Mouse (Mus musculus): ENCODE measurements at regions not wholly inside any gene's neighbourhood (a gene's known extent, or its start where the extent isn't known, plus 50 kb on each side); places are given as distances from the start of the nearest gene placed in this dataset.
"Not testable (repeated sequence)": the region's sequence is repeated elsewhere in the genome, so short reads cannot be mapped to it uniquely, and the experiment has no call there.

DNA sequence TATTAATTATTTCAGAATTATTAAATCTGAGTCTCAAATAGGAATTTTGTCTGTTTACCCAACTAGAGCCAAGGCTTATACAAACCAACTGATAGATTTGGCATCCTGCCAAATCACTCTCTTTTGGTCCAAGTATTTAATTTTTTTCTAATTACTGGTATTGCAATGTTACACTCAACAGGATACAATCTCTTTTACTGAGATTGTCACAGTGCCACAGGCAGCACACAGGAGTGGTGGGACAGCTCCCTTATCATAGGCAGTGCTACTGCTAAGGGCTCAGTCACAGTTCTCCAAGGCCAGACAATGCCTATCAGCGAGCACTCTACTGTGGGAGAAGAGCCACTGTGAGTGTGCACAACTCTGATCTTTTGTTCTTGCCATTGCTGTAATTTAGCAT is 396.9 kb downstream of the Med10 start:
- no peak for DNase-seq (ENCODE audit: low spot score)

DNA sequence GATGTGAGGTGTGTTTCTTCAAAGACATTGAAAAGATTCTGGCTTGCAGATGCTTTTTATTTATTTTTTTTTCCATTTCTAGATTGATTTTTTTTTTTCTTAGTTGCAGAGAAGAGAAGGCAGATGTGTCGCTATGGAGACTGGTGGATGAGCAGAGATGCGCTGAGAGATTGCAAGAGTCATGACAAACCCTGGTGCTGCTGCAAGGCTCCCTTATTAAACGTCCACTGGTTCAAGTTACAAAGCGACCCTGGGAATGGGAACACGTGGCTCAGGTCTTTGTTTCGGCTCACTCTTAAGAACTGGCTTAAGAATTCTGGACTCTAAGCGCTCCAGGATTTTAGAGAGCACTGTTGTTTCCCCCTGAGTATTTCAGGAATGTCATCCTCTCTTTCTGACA is 403.1 kb downstream of the Med10 start:
- no peak for DNase-seq (ENCODE audit: low spot score)

DNA sequence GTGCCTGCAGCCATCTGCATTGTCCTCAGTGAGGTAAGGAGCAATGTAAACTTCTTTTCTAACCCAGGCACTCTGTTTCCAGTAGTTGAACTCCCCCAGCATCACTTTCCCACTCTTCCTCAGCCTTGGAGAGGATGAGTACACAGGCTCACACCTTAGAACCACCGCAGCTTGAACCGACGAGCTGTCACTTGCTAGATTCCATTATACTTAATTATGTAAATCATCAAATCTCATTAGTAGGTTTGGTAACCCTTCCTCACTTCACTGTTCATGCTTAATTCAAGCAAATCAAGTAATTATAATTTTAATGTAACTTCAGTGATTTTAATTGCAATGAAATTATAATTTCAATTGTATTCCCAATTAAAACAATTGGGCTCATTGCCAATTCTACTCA is 408.0 kb downstream of the Med10 start:
- DNase-seq (ENCODE audit: low spot score): no peak

DNA sequence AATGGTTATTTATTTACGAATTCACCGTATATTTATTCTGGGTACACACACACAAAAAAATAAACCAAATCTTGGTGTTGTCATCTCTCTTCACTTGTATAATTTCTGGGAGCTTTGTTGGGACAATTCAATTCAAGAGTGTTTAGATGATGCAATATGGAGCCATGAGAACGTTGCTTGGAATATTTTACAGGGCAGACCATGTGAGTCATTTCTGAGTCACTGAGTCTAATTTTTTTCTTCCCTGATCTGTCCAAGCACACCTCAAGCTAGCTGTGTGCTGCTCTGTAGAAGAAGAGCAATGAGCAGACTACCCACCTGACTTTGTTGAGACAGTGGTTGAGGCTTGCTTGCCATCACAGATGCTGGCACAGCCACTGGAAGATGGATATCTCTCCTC is 410.8 kb downstream of the Med10 start:
- DNase-seq (ENCODE audit: low spot score): no peak

DNA sequence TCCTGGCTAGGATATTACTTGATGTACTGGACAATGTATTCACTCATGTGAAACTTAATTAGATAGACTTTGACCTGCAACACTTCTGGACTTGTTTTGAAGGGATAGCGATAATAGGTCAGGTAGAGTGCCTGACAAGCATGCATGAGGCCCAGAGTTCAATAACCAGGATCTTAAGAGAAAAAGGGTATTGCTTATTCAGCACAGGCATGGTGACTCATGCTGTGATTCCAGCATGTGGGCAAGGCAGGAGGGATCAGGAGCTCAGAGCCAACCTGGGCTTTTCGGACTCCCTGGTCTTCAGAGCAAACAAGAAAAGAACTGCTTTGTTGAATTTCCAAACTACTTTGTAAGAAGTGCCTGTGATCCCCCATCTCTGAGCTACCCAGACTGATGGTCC is 411.4 kb downstream of the Med10 start:
- DNase-seq (ENCODE audit: low spot score): no peak

DNA sequence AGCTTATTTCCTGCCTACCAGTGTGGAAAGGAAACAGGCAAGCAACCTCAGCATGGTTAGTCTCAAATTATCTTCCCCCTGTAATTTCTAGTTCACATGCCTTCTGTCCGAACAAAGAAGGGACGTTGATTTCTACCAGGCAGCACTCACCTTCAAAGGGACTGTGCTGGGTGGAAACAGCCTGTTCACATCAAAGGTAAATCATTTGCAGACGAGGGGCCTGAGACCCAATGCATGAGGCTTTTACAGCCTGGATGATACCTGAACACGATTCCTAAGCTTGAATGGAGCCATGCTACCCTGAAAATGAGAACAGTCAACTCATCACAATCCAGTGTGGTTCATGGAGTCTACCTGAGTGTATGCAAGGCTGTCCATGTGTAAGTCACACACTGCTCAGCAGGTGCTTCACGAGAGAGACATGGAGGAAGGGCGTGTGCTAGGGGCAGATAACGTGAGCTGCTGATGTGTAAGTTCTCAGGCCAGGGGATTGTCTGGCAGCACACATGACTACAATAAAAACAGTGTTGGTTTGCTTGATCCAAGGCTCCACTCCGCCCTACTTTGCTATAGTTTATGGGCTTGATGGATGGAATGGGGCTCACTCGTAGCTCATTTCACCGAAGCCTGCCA is 411.9 kb downstream of the Med10 start:
- no peak for DNase-seq (ENCODE audit: low spot score)

DNA sequence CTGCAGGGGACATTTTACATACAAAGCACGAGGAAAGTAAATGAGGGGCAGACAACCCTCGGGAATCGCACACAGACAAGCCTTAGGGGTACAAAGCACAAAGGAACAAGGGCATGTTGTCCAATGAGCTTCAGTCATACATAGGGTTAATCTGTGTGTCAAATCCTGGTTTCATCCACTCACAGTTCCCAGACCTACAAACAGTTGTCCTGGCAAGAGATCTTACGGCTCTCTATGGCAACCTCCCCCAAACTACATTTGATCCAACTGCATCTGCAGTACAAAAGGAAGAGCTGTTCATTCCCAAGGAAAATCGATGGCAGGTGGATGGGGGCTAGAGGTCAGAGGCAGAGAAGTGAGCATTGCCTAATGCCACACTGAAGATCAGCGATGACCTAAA is 413.9 kb downstream of the Med10 start:
- DNase-seq (ENCODE audit: low spot score): no peak

DNA sequence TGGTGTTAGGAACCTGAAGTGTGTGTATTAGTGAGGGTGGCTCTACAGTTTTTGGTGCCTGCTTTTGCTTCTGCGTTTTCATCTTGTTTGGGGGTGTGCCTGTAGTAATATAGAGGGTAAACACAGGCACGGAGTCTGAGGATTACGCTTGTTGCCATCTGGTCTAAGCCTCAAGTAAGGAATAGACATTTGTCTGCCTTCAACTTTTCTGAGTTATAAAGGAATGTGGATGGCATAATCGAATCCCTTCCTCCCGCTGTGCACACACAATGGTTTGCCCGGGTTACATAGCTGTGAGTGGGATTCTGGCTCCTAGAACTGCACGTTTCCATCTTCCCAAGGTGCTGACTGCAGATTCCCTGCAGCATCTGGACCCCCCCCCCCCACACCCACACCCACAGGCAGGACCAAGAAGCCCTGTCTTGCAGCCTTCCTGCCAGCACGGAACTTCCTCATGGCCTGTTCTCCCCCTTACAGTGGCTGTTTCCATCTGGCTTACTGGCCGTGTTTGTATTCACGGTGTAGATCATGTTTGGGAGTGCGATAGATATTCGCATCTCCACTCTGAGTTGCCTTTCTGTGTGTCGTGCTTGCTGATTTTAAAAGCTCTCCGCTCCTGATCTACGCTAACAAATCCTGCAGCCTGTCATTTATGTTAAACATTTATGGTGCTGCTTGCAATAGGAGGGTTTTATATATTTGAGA is 415.4 kb downstream of the Med10 start:
- no peak for DNase-seq (ENCODE audit: low spot score)

DNA sequence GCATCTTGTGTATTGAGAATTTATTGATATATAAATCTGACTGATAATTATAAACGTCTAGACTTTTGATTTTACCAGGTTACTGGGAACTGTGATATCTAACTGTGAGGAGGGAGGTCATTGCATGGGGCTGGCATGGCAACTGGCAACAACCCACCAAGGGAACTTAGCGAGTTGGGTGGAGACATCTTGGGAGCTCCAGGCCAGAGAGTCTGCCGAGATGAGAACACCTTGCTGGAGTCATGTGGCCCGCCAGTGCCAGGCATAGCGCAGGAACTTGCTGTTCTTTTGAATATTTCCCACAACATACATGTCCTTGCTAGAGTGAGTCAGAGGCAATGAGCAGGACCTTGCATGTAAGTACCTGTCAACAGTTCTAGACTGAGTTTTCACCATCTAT is 413.9 kb downstream of the Ice1 start:
- no peak for DNase-seq (ENCODE audit: low spot score)

DNA sequence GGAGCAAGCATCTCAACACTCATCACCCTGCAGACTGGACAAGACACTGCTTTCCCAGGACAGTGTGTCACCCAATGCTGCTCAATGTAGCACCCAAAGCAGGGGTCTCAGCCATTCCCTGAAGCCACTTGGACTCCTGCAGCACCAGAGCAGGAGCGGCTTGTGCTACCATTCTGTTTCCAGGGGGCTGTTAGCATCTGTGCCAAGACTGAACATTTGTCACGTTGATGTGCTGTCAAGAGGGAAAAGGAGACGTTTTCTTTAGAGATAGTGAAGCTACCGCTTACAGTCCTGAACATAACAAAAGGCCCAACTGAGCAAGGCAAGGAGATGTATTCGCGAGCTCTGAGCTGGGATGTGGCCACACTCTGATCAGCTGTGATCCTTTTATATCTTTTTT is 410.3 kb downstream of the Ice1 start:
- DNase-seq (ENCODE audit: low spot score): no peak

DNA sequence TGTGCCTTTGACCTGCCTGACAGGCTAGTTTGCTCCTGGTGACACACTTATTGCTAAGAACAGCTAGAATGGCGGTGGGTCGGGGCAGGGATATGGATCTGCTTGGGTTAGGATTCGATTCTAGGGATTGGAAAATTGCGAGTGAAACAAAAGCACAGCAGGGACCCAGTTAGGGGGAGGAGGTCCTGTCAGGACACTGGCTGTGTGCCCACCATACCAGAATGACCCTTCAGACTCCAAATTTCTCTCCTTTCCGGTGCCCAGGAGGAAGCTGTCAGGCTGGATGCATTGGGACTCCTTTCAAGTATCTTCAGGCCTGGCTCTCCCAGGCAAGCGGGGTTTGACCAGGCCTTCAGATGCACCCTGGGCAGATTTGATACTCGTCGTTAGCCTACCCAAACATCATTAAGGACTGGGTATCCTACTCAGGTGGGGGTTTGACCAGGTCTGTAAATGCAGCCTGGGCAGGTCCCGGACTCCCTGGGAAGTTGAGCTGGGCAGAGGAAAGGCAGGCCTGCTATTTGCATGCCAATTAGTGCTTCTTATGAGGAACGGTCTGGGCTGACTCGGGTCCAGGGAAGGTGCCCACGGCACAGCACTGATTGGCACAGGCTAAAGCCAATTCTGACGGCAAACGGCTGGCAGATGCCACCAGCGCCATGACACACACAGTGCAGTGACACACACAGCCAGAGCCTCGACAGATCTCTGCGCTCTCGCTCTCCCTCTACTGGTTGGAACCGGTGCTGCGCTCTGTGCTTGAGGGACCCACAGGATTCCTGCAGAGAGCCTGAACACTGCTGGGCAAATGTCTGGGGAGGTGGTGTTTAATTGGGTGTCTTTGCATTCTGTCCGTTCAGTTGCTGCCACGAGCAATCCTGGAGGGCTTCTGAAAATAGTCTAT is 403.3 kb downstream of the Ice1 start:
- peak; percentile 65 for DNase-seq (ENCODE audit: low spot score)

DNA sequence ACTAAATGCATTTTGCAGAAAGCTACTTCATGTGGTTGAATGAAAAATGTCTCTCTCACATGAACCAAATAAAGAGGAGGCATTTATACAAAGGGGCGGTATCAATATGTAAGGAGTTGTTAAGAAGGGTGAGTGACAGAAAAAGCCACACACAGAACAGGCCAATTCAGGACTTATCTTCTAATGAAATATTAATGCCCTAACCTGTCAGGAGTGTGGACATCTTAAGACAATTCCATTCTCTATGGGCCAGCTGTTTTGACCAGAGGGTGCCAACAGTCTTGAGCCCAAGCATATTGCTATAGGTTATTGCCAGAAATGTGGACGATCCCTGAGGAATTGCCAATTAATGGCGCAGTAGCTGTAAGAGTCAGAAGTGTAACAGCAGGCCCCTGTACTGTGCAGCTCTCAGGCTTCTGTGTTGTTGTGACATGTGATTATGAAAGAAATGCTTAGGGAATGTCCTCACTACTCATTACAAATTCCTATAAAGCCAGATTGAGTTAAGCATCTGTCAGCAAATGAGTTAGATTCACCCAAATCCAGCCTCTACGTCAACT is 393.8 kb downstream of the Ice1 start:
- DNase-seq (ENCODE audit: low spot score): no peak

DNA sequence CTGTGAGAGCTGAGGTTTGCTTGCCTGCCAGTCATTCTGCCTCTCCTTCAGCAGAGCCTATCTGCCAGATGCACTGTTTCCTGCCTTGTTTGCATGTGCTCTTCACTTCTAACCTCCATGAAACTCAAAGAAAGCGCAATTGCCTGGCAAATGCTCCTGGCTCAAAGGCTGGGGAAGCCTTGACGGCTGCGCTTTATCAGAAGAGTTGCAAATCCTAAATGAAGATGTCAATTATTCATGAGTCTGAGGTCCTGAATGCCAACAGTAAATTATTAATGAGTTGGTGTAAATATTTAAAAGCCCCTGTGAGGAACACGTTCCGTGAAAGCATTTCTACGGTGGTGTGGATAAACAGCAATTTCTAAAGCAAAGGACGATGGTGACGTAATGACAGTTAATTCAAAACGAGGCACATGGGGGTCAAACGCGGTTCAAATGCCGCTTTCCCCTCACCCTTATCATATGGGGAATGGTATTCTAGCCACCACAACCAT is 377.4 kb downstream of the Ice1 start:
- DNase-seq (ENCODE audit: low spot score): no peak

DNA sequence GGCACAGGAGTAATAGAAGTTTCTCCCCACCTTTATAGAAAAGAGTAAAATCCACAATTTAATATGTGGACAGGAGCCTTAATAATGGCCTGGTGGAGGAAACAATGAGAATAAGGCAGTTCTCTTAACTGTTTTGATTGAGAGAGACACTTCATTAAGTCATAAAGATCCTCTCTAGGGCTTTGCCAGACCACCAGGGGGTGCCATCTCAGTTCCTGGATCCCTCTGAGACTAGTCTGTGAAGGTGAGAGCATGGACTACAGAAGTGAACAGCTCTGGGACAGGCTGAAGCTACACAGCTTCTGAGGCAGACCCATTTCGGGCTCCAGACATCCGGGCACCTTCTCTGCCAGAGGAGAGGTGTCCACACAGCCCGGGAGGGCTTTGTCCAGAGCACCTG is 373.8 kb downstream of the Ice1 start:
- no peak for DNase-seq (ENCODE audit: low spot score)

DNA sequence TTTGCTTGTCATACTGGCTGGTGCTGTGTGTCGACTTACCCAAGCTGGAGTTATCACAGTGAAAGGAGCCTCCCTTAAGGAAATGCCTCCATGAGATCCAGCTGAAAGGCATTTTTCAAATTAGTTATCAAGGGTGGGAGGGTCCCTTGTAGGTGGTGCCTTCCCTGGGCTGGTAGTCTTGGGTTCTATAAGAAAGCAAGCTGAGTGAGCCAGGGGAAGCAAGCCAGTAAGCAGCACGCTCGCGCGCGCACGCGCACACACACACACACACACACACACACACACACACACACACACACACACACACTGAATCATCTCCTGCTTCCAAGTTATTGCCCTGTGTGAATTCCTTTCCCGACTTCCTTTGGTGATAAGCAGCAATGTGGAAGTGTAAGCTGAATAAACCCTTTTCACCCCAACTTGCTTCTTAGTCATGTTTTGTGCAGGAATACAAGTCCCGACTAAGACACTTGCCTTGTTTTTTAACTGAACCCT is 360.5 kb downstream of the Ice1 start:
- not testable (repeated sequence) for DNase-seq (ENCODE audit: low spot score)

DNA sequence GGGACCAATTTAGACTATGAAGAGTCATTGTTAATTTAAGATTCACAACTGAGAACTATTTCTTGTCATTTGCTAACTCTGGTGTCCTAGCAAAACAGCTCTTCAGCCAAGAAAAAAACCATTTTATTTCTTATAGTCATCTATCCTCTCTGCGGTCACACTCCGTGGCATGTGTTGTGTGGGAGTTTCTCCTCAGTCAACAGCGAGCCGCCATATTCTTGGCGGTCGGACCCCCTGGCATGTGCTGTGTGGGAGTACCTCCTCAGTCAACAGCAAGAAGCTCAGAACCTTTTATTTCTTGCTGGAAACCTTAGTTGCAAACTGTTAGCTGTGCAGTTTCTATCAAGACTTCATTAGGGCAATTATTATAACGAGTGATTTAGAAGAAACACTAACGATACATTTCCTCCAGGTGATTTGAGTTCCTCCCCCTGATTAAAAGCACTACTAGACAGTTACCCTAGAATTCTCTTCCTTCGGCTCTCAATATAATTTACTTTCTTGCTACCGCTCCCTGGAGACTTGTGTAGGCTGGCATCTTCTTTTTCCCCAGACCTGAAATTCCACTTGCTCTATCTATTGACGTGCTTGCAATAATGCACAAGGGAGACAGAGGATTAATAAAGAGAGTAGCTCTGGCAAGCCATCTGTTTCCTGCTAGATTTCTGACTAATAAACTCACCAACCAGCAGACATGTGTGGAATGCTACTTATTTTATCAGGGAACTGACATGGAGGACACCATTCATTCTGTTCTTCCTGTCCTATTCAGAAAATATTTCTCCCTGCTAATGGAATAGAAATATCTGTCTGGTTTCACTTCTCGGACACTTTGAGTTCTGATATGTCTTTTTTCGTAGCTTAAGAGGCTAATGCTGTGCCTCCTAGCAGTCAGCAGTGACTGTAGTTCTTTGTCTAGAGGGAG is 359.5 kb downstream of the Ice1 start:
- DNase-seq (ENCODE audit: low spot score): no peak

DNA sequence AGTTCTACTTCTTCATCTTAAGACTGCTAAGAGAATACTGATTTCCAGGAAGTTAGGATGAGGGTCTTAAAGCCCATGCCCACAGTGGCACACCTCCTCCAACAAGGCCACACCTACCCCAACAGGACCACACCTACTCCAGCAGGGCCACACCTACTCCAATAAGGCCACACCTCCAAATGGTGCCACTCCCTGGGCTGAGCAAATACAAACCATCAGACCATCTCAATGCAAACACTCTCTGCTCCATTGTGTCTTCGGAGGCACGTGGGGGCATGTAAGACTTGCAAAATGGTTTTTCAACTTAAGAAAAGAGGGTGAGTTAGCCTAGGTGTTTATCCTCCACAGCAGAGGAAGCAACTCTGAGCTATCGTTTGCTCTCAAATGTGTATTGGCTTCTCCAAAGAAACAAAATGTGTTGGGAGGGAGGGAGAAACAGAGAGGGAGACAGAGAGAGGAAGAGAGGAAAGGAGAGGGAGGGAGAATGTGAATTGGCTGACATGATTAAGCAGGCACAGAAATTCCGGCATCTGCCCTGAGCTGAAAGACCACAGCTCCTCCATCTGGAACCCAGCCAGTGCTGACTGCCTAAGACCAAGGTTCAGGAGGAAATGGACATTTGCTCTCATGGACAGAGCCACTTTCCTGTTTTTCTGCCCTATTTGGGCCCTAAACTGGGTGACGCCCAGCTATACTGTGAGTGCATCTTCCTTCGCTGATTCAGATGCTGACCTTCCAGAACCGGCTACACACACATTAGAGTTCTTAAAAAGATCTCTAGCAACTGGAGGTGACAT is 356.2 kb downstream of the Ice1 start:
- DNase-seq (ENCODE audit: low spot score): no peak

DNA sequence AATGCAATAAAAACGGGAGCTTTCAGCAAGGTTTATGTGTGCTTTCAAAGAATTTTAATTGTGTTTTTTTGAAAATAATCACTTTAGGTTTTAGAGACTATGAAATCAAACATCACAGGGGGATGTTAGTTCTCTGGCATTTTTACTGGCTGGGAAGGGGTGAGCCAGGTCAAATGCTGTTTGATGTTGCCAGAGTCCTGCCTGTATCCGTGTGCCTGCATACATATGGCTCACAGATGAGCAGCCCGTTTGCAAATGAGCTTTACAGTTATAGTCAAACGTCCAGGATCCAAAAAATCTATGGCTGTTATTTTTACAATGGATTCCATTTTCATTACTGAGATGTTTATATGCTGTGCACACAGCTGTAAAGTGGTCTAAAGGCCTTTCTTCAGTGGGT is 354.7 kb downstream of the Ice1 start:
- DNase-seq (ENCODE audit: low spot score): no peak

DNA sequence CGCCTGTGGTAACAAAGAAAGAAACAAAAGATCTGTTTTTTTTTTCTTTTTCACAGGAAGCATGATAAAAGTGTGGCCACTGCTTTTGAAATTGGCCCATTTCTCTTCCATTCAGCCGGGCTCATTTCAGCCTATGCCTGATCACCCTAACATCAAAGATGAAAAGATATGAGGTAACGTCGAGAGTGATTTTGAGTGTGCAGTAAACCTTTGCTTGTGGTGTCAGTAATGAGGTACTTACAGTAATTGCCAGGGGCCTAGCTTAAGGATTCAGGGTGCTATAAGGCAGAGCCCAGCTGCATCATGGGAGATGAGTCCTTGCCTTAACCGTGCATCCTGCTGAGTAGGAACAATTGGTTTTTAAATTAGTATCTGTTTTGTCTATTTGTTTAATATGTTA is 354.2 kb downstream of the Ice1 start:
- no peak for DNase-seq (ENCODE audit: low spot score)

DNA sequence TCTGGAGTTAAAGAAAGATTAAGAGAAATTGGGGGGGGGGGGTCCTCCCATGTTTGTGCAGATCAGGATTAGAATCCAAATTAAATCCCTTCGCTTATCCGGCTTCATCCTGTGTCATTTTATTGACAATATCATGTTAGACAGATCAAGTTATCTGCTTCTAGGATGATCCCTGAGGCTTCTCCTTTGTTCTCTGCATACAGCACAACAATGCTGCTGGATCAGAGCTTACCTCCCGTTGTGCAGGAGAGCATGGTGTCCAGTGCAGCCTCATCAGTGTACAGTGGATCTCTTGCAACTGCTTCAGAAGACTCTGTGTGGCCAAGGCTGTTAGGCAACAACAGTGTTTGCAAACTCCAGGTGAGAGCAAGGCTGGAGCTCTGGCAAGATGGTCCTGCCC is 344.7 kb downstream of the Ice1 start:
- no peak for DNase-seq (ENCODE audit: low spot score)
